Mouse (Mus musculus) G1E (cell line): ENCODE results near the gene Adamts7. TPM values are rescaled to one million over a fixed set of nuclear protein-coding genes. Genes with fewer than 3 reads are reported as not detected.

Source experiments
- ATAC-seq: 2 replicates; pipeline ENCODE4 v1.8.0; 2016; ENCODE audit warnings: mild to moderate bottlenecking; ENCODE audit not compliant: insufficient number of reproducible peaks, poor library complexity, low FRiP score, severe bottlenecking; ENCODE audit errors: extremely low read depth
- DNase-seq: peaks from one replicate; pipeline ENCODE4 v3.0.0; 2012; ENCODE audit warnings: low spot score
- H3K27me3 ChIP-seq: 2 replicates; pipeline ENCODE4 v1.6.1; 2012; ENCODE audit warnings: mild to moderate bottlenecking, low read length, inconsistent platforms; ENCODE audit not compliant: insufficient read depth
- H3K36me3 ChIP-seq: replicated peaks from 2 replicates; pipeline ENCODE3; 2012; ENCODE audit warnings: mild to moderate bottlenecking, inconsistent platforms
- H3K4me1 ChIP-seq: 2 replicates; pipeline ENCODE4 v1.6.1; 2012; ENCODE audit warnings: low read depth, low read length, inconsistent platforms, mixed read lengths; ENCODE audit not compliant: insufficient read depth
- H3K4me3 ChIP-seq: 2 replicates; pipeline ENCODE4 v1.5.1; 2012; ENCODE audit warnings: low read depth, mild to moderate bottlenecking, inconsistent platforms, low read length, moderate library complexity, mixed read lengths
- H3K9me3 ChIP-seq: replicated peaks from 2 replicates; pipeline ENCODE4 v1.6.1; 2012; ENCODE audit warnings: inconsistent platforms
- CTCF ChIP-seq: IDR thresholded peaks from 2 replicates; pipeline ENCODE4 v1.5.1; 2012; ENCODE audit warnings: low read depth, low read length, inconsistent platforms, mixed read lengths
- GATA1 ChIP-seq: IDR thresholded peaks from 2 replicates; pipeline ENCODE4 v1.6.1; 2012; ENCODE audit warnings: borderline replicate concordance, low read length, inconsistent platforms, mixed read lengths
- GATA2 ChIP-seq: IDR thresholded peaks from 2 replicates; pipeline ENCODE4 v1.6.1; 2012; ENCODE audit warnings: low read depth, low read length, inconsistent platforms, borderline replicate concordance
- POLR2AphosphoS5 ChIP-seq: IDR thresholded peaks from 2 replicates; pipeline ENCODE4 v1.6.1; 2012; ENCODE audit warnings: low read depth, low read length, inconsistent platforms; ENCODE audit not compliant: insufficient replicate concordance
- TAL1 ChIP-seq: conservative IDR thresholded peaks from 2 replicates; pipeline ENCODE4 v1.6.1; 2012; ENCODE audit warnings: low read depth, low read length, inconsistent platforms, mixed read lengths
- polyA plus RNA-seq: library from polyadenylated mRNA; stranded (reverse); fragments of >175 nt; gene quantifications from 2 replicates; pipeline ENCODE4 v1.2.3, GENCODE M21; 2012
- total RNA-seq, 2 experiments: library from RNA; stranded (forward) in 1 of 2; stranded (reverse) in 1 of 2; fragments of 200-1000 nt in 1 of 2; fragments of >200 nt in 1 of 2; fragmentation: Nextera tagmentation in 1 of 2; gene quantifications; 2 replicates each; pipeline ENCODE4 v1.2.3; 2014 to 2017

Gene Adamts7
- total and polyA plus RNA-seq, 3 experiments, result not detected

DNA sequence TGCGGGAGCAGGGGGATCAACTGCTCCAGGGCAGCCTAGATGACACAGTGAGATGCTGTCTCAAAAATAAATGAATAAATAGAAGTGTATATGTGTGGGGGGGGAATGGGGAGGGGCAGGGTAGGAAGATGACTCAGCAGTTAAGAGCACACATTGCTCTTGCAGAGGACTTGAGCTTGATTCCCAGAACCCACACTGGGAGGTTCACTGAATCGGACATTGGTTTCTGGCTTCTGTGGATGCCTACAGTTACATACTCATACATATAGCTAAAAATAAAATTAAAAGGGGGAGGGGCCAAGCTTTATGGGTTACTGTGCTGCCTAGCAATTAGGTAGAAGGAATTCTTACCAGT lies 63.9 kb downstream of the Adamts7 start:
- Histone ChIP-seq H3K4me1 (no peaks in the 10 kb centered on the region), H3K4me3 (no peak overlapping the region), H3K9me3 (peaks cover 30% of the 10 kb centered on the region), H3K27me3 (no peaks in the 10 kb centered on the region), H3K36me3 (no peaks in the 10 kb centered on the region)
- TF ChIP-seq TAL1 (no peak), GATA1 (no peak), GATA2 (no peak), POLR2AphosphoS5 (no peak), CTCF (no peak)
- ATAC-seq, result no peak
- no peak for DNase-seq

DNA sequence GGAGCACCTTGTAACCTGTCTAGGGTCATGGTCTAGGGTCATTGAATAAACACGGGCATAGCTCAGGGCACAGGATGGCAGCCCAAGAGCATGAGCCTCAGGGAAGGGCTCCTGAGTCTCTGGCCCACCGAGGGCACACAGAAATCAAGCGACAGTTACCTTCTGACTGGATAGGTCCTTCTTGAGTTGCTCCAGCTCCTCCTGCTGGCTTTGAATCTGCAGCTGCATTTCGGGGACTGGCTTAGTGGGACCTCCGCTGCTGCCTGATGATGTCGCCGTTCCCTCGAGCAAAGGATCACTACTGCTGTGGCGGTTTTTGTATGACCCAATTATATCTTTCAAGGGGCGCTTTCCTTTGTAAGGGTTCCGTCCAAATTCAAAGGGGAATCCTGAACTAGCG lies 64.3 kb downstream of the Adamts7 start:
- no peak for TF ChIP-seq CTCF
- no peak for TF ChIP-seq GATA2
- TF ChIP-seq POLR2AphosphoS5, result no peak
- no peak for TF ChIP-seq TAL1
- TF ChIP-seq GATA1, result no peak
- Histone ChIP-seq H3K4me3 (no peak overlapping the region), H3K9me3 (peaks cover 26% of the 10 kb centered on the region), H3K27me3 (no peaks in the 10 kb centered on the region), H3K4me1 (no peaks in the 10 kb centered on the region), H3K36me3 (no peaks in the 10 kb centered on the region)
- ATAC-seq (no peak), DNase-seq (no peak)

DNA sequence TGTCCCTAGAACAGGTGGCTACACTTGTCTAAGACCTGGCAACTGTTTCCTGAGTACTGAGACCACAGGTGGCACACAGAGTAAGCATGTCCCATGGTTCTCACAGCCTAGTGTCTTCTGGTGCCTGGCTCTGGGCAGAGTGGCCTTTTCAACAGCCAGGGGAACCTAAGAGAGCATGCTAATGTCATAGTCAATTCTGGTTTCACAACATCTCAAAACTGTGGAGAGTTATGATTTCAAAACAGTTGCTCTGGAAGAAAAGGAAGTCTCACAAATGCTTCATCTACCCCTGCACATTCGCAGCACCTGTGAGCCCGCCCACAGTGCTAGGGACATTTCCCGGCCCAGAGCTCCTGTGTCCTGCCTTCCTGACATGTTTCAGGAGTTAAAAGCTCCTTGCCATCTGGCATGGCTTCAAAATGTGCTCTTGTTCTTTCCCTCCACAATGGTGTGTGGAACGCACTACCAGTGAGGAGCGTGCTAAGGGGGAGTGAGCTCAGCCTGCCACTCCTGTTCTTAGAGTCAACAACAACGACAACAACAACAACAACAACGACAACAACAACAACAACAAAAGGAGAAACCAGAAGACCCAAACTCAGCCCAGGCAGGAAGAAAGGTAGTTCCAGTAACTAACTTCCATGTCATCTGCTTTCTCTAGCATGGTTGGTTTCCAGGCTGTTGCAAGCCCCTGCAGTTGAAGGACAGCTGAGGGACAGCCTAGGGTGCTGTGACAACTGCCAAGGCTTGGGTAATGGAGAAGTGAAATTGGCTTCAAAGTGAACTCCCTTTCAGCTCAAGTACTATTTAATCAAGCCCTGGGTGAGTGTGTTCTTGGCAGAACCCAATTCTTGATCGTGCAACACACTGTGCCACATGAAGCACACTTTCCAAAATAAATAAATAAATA lies 70.2 kb downstream of the Adamts7 start:
- DNase-seq, result no peak
- no peak overlapping the region for H3K4me3 ChIP-seq
- ATAC-seq, result no peak
- H3K27me3 ChIP-seq, result no peaks in the 10 kb centered on the region
- H3K4me1 ChIP-seq, result no peaks in the 10 kb centered on the region; the same call in 1 of the 2 replicates
- H3K9me3 ChIP-seq, result peaks cover 31% of the 10 kb centered on the region
- no peaks in the 10 kb centered on the region for H3K36me3 ChIP-seq
- TF ChIP-seq TAL1, result no peak
- TF ChIP-seq CTCF, result no peak
- no peak for TF ChIP-seq POLR2AphosphoS5
- TF ChIP-seq GATA2, result no peak
- TF ChIP-seq GATA1, result no peak

DNA sequence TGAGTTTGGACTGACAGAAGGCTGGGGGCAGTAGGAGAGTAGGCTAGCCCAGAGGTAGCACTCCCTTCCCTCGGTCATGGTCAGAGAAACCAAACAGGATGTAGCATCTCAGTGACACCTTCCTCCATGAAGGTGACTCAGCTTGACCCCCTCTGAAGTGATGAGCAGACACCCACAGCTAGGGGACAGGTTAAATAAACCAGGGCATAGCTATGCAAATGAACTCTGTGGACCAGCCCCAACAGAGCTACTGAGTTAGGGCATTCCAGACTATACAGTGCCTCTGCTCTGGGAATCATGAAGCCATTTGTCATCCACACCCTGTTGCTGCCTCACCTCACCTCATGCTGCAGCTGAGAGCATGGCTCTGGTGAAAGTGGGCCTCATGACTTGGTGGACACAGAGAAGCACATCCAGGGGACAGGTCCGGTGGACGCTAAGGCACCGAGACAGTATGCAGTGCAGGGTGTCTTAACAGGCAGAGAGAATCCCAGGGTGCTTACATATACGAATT lies 71.1 kb downstream of the Adamts7 start:
- H3K4me1 ChIP-seq, result no peaks in the 10 kb centered on the region; the same call in 1 of the 2 replicates
- peaks cover 28% of the 10 kb centered on the region for H3K9me3 ChIP-seq
- no peaks in the 10 kb centered on the region for H3K27me3 ChIP-seq
- H3K4me3 ChIP-seq, result no peak overlapping the region
- no peaks in the 10 kb centered on the region for H3K36me3 ChIP-seq
- DNase-seq (no peak), ATAC-seq (no peak)
- no peak for TF ChIP-seq TAL1

DNA sequence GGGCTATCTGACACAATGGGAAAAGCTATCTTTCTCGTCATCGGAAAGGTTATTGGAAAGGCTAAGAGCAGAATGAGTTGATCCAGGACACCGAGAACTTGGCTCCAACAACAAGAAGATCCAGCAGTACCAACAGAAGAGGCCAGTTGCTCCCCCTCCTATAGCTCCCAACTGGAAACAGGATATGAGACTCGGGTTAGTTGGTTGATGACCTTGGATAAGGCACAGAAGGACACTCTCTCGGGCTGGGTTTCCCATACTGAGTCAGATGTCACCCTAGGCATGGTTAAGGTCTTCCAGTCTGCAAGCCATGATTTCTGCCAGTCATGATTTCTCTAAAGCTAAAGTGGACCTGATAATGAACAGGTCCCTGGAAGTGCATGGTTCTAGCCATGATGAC lies 71.9 kb downstream of the Adamts7 start:
- H3K4me3 ChIP-seq, result no peak overlapping the region
- no peaks in the 10 kb centered on the region; the same call in 1 of the 2 replicates for H3K4me1 ChIP-seq
- H3K27me3 ChIP-seq, result no peaks in the 10 kb centered on the region
- H3K9me3 ChIP-seq, result peaks cover 28% of the 10 kb centered on the region
- TF ChIP-seq TAL1 (no peak), GATA2 (no peak), POLR2AphosphoS5 (no peak), CTCF (no peak), GATA1 (no peak)
- DNase-seq (no peak), ATAC-seq (no peak)
- H3K36me3 ChIP-seq, result no peaks in the 10 kb centered on the region

DNA sequence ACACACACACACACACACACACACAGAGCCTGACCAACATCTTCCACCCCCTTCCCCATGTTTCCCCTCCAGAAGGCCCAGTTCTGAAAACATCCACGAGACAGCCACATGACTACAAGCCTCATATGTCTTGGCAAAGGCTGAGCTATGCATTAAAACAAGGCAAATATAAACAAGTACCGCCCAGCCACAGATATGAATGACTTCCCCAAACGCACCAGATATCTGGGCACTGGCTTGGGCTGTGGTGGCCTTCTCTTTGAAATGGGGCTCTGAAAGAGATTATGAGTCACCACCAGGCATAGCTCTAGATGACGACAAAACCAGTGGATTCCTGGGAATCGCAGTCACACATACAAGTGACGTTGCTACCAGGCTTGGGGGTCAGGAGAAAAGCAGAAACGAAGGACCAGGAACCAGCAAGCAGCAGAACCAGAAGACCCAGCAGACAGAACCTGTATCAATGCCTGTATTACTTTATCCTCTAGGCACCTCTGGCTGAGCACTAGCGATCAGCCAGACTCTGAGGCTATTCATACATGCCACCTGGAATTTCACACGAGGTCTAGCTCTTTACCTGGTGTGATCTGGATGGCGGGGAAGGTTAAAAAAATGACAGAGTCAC lies 72.5 kb downstream of the Adamts7 start:
- H3K9me3 ChIP-seq, result peaks cover 28% of the 10 kb centered on the region
- TF ChIP-seq GATA1 (no peak), CTCF (no peak), GATA2 (no peak), POLR2AphosphoS5 (no peak), TAL1 (no peak)
- ATAC-seq, result no peak
- DNase-seq, result no peak
- no peak overlapping the region for H3K4me3 ChIP-seq
- no peaks in the 10 kb centered on the region for H3K27me3 ChIP-seq
- H3K4me1 ChIP-seq, result no peaks in the 10 kb centered on the region; the same call in 1 of the 2 replicates
- H3K36me3 ChIP-seq, result no peaks in the 10 kb centered on the region
